Mouse (Mus musculus): ENCODE measurements around the gene Chdh.

DNA sequence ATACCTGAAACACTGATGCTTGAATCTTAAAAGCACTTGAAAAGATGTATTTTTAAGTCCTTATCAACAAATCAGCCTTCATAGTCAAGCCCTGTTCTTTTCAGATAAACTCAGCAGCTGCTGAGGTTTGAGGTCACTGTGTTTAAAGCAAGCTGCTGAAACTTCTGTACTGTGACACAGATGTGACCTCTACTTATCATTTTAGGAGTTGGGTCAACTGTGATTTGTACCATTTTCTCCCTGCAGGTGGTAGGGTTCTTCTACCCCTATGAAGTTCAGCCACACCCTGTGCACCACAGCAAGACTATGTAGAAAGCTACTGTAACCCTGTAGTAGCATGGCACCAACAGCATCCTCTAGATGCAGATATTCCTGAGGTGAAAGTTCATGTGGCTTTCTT lies 11.5 kb upstream of the Chdh start:
- TF ChIP-seq POLR2A (IDR thresholded peaks at IDR 0.05; ENCODE audit: low read depth, low read length) (no peak), CTCF (IDR thresholded peaks at IDR 0.05; ENCODE audit: extremely low read depth, insufficient read depth, insufficient read length, insufficient replicate concordance) (no peak)
